Mouse (Mus musculus) spleen, adult 10 weeks (tissue): ENCODE results near the gene Bmt2. TPM values are rescaled to one million over a fixed set of nuclear protein-coding genes. Genes with fewer than 3 reads are reported as not detected.

ENCODE experiments used
- polyA plus RNA-seq: library from polyadenylated mRNA; stranded (reverse); fragments of 350-450 nt; fragmentation: Illumina TruSeq; extraction: RNeasy Lipid Tissue Mini Kit (QIAGEN cat#74804); gene quantifications from one replicate; pipeline ENCODE4 v1.2.3, GENCODE M21; 2015; ENCODE audit warnings: low replicate concordance; ENCODE audit not compliant: insufficient read depth

The Bmt2 gene
- polyA plus RNA-seq: 39.2 TPM

DNA sequence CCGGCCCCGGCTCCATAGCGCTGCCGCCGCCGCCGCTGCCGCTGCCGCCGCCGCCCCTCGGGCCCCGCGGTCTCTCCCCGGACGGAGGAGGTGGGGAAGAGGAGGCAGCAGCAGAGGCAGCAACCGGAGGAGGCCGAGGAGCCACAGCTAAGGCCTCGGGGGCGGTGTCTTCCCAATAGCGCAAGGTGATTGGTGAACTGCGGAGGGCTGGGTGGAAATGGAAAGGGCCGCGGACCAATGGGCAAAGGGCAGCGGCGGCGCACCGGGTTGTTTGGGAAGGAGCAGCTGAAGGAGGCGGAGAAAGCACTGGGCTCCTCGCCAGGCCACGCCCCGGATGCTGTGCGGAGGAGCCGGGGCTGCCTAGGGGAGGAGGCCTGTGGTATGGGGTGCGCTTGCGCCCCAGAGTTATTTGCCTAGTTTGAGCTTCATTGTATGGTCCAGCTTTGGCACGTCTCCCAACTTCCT lies at the start of gene Bmt2:
Gene Bmt2, minus strand, starts transcription at position 149 of the 465 bp plus-strand sequence.

DNA sequence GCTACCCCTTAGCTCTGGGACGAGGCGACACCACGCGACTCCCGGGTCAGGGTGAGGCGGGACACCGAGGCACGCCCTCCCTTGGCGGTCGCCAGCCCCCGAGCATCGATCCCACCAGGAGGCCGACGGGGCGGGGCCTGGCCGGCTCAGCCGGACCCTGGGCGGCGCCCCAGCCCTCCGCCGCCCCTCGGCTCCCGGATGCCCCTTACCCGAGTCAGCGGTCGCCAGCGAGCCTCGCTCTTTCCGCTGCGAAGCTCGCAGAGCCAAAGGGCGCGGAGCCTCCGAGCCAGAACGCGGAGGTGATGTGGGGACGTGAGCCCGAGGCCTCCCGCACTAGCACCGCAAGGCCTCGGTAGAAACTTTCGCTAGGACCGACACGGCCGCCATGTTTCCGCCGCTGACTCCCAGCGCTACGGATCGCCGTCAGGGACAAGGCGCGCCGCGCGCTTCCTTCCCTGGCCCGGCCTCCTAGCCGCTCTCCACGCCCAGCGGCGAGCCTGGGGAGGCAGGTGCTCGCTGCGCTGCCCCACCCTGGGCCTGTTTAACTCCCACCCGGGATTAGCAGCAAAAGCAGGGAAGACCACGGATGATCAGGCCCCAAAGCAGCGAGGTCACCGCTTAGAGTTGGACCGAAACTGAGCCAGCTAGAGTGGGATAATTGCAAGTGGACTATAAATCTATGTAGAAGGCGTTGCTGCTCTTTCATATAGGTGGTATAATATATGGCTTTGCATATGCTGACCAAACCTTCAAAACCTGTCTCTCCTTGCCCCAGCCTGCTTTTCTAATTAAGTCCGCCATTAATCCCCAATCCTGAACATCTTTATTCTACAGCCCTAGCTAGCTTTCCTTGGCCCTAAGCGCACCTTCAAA lies 69.9 kb downstream of the Bmt2 start, which contains the start of gene Tmem168:
Gene Tmem168, minus strand, starts transcription at position 480 of the 873 bp plus-strand sequence.

Other genes with a start within 250 kb of the Bmt2 start
- 56.8 TPM for gene Tmem168, start 69.9 kb downstream of the Bmt2 start, polyA plus RNA-seq
- 0.48 TPM for gene Gpr85, start 162.0 kb upstream of the Bmt2 start, polyA plus RNA-seq
- gene 2610001J05Rik, start 193.6 kb upstream of the Bmt2 start, polyA plus RNA-seq: 89.8 TPM